Mouse (Mus musculus): ENCODE results near the gene Pde4dip. TPM values are rescaled to one million over a fixed set of nuclear protein-coding genes. Genes with fewer than 3 reads are reported as not detected.
A peak's percentile ranks its signal among the peaks of the same experiment; 100 is the strongest.

Pde4dip gene
- polyA plus RNA-seq, 1 experiment from 2014 or later, result 76.6 TPM

DNA sequence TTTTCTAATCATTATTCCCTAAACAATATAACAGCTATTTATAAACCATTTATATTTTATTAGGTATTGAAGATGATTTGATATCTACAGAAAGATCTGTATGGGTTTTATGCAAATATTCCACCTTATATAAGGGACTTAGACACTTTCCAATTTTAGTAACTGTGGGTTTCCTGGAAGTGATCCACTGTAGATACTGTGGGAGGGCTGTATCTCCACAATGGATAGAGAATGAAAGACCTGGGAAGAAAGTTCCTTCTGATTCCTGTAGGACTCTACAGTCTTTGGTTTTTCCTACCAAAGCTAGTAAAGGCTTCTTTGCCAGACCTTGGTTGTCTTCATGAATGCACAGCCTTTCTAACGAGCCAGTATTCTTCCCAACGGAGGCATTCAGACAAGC, 21.2 kb upstream of the Pde4dip start:
- no peak for ATAC-seq (ENCODE audit: low FRiP score)
- Histone ChIP-seq H3K4me2 (replicated peaks) (no peak overlapping the region), H3K9me3 (ENCODE audit: control insufficient read depth, low read length) (no peaks in the 10 kb centered on the region), H3K4me1 (replicated peaks; ENCODE audit: control insufficient read depth, insufficient read depth, low read length) (no peaks in the 10 kb centered on the region), H3K27ac (no peak overlapping the region), H3K4me3 (replicated peaks; ENCODE audit: low read length) (no peak overlapping the region), H3K9ac (no peak overlapping the region), H3K27me3 (ENCODE audit: control insufficient read depth, insufficient read depth, low read length) (no peaks in the 10 kb centered on the region), H3K36me3 (replicated peaks; ENCODE audit: control insufficient read depth, insufficient read depth) (peaks cover 43% of the 10 kb centered on the region)
- no peak for DNase-seq (ENCODE audit: low spot score)
- WGBS, result 72% methylated on average over 2 of the region's 2 CpGs

DNA sequence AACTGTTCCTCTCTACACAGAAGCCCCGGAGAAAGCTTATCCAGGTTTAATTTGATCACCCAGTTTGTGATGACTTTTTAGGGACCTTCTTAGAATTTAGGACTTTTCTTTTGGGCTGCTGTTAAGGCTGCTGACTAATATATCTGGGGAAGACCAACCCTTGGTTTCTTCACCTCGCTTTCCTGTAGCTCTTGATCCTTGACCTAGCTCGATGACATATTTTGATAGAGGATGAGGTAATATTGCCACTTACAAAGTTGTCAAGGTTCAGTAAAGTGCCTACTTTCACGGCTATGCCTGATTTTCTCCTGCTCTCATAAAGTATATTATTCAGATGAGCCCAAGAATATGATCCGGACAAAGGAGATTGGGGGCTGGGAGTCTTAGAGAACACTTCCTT, 13.1 kb upstream of the Pde4dip start:
- Histone ChIP-seq H3K4me3 (replicated peaks; ENCODE audit: low read length) (peak overlapping the region; percentile 99), H3K4me2 (replicated peaks) (peak overlapping the region; percentile 94), H3K9ac (peak overlapping the region; percentile 98), H3K4me1 (replicated peaks; ENCODE audit: control insufficient read depth, insufficient read depth, low read length) (peaks cover 18% of the 10 kb centered on the region), H3K36me3 (replicated peaks; ENCODE audit: control insufficient read depth, insufficient read depth) (no peaks in the 10 kb centered on the region), H3K27ac (no peak overlapping the region), H3K27me3 (ENCODE audit: control insufficient read depth, insufficient read depth, low read length) (no peaks in the 10 kb centered on the region), H3K9me3 (ENCODE audit: control insufficient read depth, low read length) (no peaks in the 10 kb centered on the region)
- DNase-seq (ENCODE audit: low spot score) (no peak), ATAC-seq (ENCODE audit: low FRiP score) (no peak)
- WGBS, result 25% methylated on average over 5 of the region's 5 CpGs

GRCm38 (mm10) chr3:97900516-97901490, 12.3 kb upstream of the Pde4dip start, which contains the start of gene Sec22b:
Gene Sec22b (plus strand): TSS chr3:97901190.
- H3K27ac ChIP-seq, result peak within 1 kb of the TSS; percentile 51; the same call in 1 of the 2 replicates
- 6% methylated on average over 41 of the region's 41 CpGs for WGBS
- peak within 1 kb of the TSS; percentile 94 for H3K4me2 ChIP-seq (replicated peaks)
- H3K27me3 ChIP-seq (ENCODE audit: control insufficient read depth, insufficient read depth, low read length), result no peaks in the 10 kb centered on the region
- DNase-seq (ENCODE audit: low spot score), result peak; percentile 95
- H3K4me1 ChIP-seq (replicated peaks; ENCODE audit: control insufficient read depth, insufficient read depth, low read length), result peaks cover 18% of the 10 kb centered on the region
- ATAC-seq (ENCODE audit: low FRiP score), result peak; percentile 88
- H3K9ac ChIP-seq, result peak within 1 kb of the TSS; percentile 98
- H3K4me3 ChIP-seq (replicated peaks; ENCODE audit: low read length), result peak within 1 kb of the TSS; percentile 99
- H3K9me3 ChIP-seq (ENCODE audit: control insufficient read depth, low read length), result no peaks in the 10 kb centered on the region
- H3K36me3 ChIP-seq (replicated peaks; ENCODE audit: control insufficient read depth, insufficient read depth), result no peaks in the 10 kb centered on the region

- H3K4me2 ChIP-seq (replicated peaks), result no peak overlapping the region
- H3K27ac ChIP-seq, result no peak overlapping the region
- DNase-seq (ENCODE audit: low spot score) (no peak), ATAC-seq (ENCODE audit: low FRiP score) (no peak)
- WGBS, result 74% methylated on average over 3 of the region's 3 CpGs
- no peaks in the 10 kb centered on the region for H3K9me3 ChIP-seq (ENCODE audit: control insufficient read depth, low read length)
- H3K36me3 ChIP-seq (replicated peaks; ENCODE audit: control insufficient read depth, insufficient read depth), result no peaks in the 10 kb centered on the region
- no peaks in the 10 kb centered on the region for H3K27me3 ChIP-seq (ENCODE audit: control insufficient read depth, insufficient read depth, low read length)
- H3K4me1 ChIP-seq (replicated peaks; ENCODE audit: control insufficient read depth, insufficient read depth, low read length), result peaks cover 18% of the 10 kb centered on the region
- H3K4me3 ChIP-seq (replicated peaks; ENCODE audit: low read length), result no peak overlapping the region
- no peak overlapping the region for H3K9ac ChIP-seq
Observed at GRCm38 (mm10) chr3:97898381-97898780, 9.9 kb upstream of the Pde4dip start.

DNA sequence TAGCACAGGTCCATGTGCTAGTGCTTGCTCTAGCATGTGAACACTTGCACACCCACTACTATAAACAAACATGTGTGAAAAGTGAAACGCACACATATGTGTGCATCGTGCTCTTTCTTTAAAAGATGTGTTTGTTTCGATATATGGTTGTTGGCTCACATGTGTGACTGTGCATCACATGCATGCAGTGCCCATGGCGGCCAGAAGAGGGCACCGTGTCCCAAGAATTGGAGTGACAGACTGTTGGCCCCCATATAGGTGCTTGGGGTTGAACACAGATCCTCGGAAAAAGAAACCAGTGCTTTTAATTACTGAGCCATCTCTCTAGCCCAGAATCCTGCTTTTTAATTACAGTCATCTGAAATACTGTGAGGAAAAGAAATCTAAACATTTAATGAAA, 6.2 kb upstream of the Pde4dip start:
- Histone ChIP-seq H3K27me3 (ENCODE audit: control insufficient read depth, insufficient read depth, low read length) (peaks cover 5% of the 10 kb centered on the region; the same call in 1 of the 2 replicates), H3K27ac (no peak overlapping the region), H3K36me3 (replicated peaks; ENCODE audit: control insufficient read depth, insufficient read depth) (no peaks in the 10 kb centered on the region), H3K9me3 (ENCODE audit: control insufficient read depth, low read length) (no peaks in the 10 kb centered on the region), H3K4me2 (replicated peaks) (no peak overlapping the region), H3K4me3 (replicated peaks; ENCODE audit: low read length) (no peak overlapping the region), H3K9ac (no peak overlapping the region), H3K4me1 (replicated peaks; ENCODE audit: control insufficient read depth, insufficient read depth, low read length) (no peaks in the 10 kb centered on the region)
- ATAC-seq (ENCODE audit: low FRiP score), result no peak
- DNase-seq (ENCODE audit: low spot score), result no peak
- 45% methylated on average over 6 of the region's 6 CpGs for WGBS

DNA sequence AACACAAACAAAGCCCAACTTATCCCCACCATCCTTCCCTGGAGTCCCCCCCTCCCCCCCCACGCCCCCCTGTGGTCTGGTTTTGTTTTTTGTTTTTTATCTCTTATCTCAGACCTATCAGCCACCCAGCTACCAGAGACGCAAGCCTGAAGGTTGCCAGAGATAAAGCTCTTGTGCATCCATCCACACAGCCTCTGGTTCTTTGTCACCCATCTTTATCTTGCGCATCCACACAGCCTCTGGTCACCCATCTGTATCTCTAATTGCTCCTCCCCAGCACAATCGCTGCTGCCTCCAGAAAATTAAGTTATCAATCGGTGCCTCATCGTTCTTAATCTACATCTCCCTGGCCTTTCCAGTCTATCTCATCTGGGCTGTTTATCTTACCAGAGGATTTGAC, 1.7 kb upstream of the Pde4dip start:
- Histone ChIP-seq H3K4me1 (replicated peaks; ENCODE audit: control insufficient read depth, insufficient read depth, low read length) (no peaks in the 10 kb centered on the region), H3K27me3 (ENCODE audit: control insufficient read depth, insufficient read depth, low read length) (peaks cover 8% of the 10 kb centered on the region; the same call in 1 of the 2 replicates), H3K4me3 (replicated peaks; ENCODE audit: low read length) (no peak overlapping the region), H3K9me3 (ENCODE audit: control insufficient read depth, low read length) (no peaks in the 10 kb centered on the region), H3K9ac (no peak overlapping the region), H3K27ac (no peak overlapping the region), H3K36me3 (replicated peaks; ENCODE audit: control insufficient read depth, insufficient read depth) (no peaks in the 10 kb centered on the region), H3K4me2 (replicated peaks) (no peak overlapping the region)
- 53% methylated on average over 6 of the region's 6 CpGs for WGBS
- ATAC-seq (ENCODE audit: low FRiP score) (no peak), DNase-seq (ENCODE audit: low spot score) (no peak)

GRCm38 (mm10) chr3:97887785-97888167, 731 bp downstream of the Pde4dip start:
- peak overlapping the region; percentile 76 for H3K4me3 ChIP-seq (replicated peaks; ENCODE audit: low read length)
- no peaks in the 10 kb centered on the region for H3K36me3 ChIP-seq (replicated peaks; ENCODE audit: control insufficient read depth, insufficient read depth)
- H3K4me2 ChIP-seq (replicated peaks), result peak overlapping the region; percentile 81
- peak overlapping the region; percentile 93 for H3K9ac ChIP-seq
- ATAC-seq (ENCODE audit: low FRiP score) (peak; percentile 34; the same call in 1 of the 2 replicates), DNase-seq (ENCODE audit: low spot score) (no peak)
- H3K27me3 ChIP-seq (ENCODE audit: control insufficient read depth, insufficient read depth, low read length), result peaks cover 8% of the 10 kb centered on the region; the same call in 1 of the 2 replicates
- H3K27ac ChIP-seq, result peak overlapping the region; percentile 93
- no peaks in the 10 kb centered on the region for H3K9me3 ChIP-seq (ENCODE audit: control insufficient read depth, low read length)
- 52% methylated on average over 5 of the region's 5 CpGs for WGBS
- H3K4me1 ChIP-seq (replicated peaks; ENCODE audit: control insufficient read depth, insufficient read depth, low read length), result no peaks in the 10 kb centered on the region

- Histone ChIP-seq H3K4me1 (replicated peaks; ENCODE audit: control insufficient read depth, insufficient read depth, low read length) (0 out of 2 replicates have a peak, but pooled peaks cover under 1% of the 10 kb centered on the region), H3K36me3 (replicated peaks; ENCODE audit: control insufficient read depth, insufficient read depth) (no peaks in the 10 kb centered on the region), H3K9ac (no peak overlapping the region), H3K27ac (no peak overlapping the region), H3K4me3 (replicated peaks; ENCODE audit: low read length) (no peak overlapping the region), H3K27me3 (ENCODE audit: control insufficient read depth, insufficient read depth, low read length) (no peaks in the 10 kb centered on the region), H3K9me3 (ENCODE audit: control insufficient read depth, low read length) (no peaks in the 10 kb centered on the region), H3K4me2 (replicated peaks) (no peak overlapping the region)
- 97% methylated on average over 5 of the region's 5 CpGs for WGBS
- ATAC-seq (ENCODE audit: low FRiP score), result no peak
- no peak for DNase-seq (ENCODE audit: low spot score)
Observed at GRCm38 (mm10) chr3:97881576-97881975, 6.9 kb downstream of the Pde4dip start.

DNA sequence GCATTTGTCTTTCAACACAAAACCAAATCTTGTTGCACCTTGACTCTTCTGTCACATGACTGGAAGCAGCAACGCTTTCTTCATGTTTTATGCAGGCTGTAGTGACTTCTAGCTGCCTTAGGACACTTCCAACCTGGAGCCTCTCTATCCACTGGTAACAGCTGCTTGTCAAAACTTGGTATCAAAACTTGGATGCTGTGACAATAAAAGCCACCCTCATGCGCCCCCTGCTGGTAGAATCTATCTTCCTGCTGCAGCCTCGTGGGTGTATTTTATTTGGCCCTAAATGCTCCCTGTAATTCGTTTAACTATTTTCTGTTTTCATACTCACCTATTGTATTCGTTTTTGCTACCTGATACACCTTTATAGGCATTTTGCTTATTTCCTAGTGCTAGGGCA, 9.3 kb downstream of the Pde4dip start:
- Histone ChIP-seq H3K9ac (no peak overlapping the region), H3K27ac (no peak overlapping the region), H3K4me3 (replicated peaks; ENCODE audit: low read length) (no peak overlapping the region), H3K36me3 (replicated peaks; ENCODE audit: control insufficient read depth, insufficient read depth) (no peaks in the 10 kb centered on the region), H3K9me3 (ENCODE audit: control insufficient read depth, low read length) (no peaks in the 10 kb centered on the region), H3K27me3 (ENCODE audit: control insufficient read depth, insufficient read depth, low read length) (no peaks in the 10 kb centered on the region), H3K4me1 (replicated peaks; ENCODE audit: control insufficient read depth, insufficient read depth, low read length) (peaks cover 4% of the 10 kb centered on the region; the same call in 1 of the 2 replicates), H3K4me2 (replicated peaks) (no peak overlapping the region)
- 18% methylated on average over 5 of the region's 5 CpGs for WGBS
- DNase-seq (ENCODE audit: low spot score) (peak; percentile 81), ATAC-seq (ENCODE audit: low FRiP score) (no peak)

All from hindbrain, embryonic 14.5 days (tissue).